Mouse (Mus musculus): Measurements from ENCODE around the gene Ttc39d.
A peak's percentile ranks its signal among the peaks of the same experiment; 100 is the strongest.
"Not testable (repeated sequence)": the region's sequence is repeated elsewhere in the genome, so short reads cannot be mapped to it uniquely, and the experiment has no call there.

Gene Ttc39d

GRCm38 (mm10) chr17:80193075-80193474 lies 14.2 kb upstream of the Ttc39d start:
- peak; percentile 78 for DNase-seq (ENCODE audit: low read depth)

- DNase-seq (ENCODE audit: low read depth) = no peak
Measured at GRCm38 (mm10) chr17:80199160-80199778, 8.0 kb upstream of the Ttc39d start.

- no peak for DNase-seq (ENCODE audit: low read depth)
Measured at GRCm38 (mm10) chr17:80205657-80206056, 1.6 kb upstream of the Ttc39d start.

DNA sequence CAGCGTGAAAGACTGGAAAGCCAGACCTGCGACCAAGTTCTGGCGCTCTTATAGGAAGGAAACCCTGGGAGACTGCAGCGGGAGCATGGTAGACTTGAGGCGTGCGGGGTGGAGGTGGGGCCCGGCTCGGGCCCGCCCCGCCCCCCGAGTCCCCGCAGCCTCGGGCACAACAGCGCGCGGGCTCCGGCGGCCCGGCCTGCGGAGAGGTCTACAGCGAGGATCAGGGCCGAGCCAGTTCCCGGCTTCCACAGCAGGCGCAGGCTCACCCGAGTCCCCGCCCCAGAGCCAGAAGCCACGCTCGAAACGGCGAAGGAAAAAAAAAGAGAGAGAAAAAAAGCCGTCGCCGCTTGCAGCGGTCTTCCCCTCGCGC lies 974 bp upstream of the Ttc39d start:
- DNase-seq (ENCODE audit: low read depth) = no peak

- DNase-seq (ENCODE audit: low read depth) = not testable (repeated sequence)
Measured at GRCm38 (mm10) chr17:80213998-80214397, 6.7 kb downstream of the Ttc39d start.

DNA sequence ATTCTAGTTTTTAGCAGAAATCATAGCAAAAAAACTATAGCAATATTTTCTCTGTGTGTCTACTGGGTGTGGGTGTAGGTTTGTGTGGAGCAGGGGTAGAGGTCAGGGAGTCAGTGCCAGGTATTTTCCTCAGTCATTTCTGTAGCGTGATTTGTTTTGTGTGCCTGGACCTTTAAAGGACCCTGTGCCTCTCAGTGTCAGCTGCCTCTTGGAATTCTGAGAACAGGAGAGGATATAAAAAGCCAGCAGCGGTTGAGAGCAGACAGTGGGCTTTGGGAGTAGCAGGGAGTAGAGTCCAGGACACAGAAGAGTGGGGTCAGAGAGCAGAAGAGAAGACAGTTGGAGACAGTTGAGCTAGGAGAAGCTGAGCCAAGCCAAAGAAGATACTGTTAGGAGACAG lies 12.9 kb downstream of the Ttc39d start:
- DNase-seq (ENCODE audit: low read depth) = no peak

- no peak for DNase-seq (ENCODE audit: low read depth)
Measured at GRCm38 (mm10) chr17:80221202-80221601, 13.9 kb downstream of the Ttc39d start.

DNA sequence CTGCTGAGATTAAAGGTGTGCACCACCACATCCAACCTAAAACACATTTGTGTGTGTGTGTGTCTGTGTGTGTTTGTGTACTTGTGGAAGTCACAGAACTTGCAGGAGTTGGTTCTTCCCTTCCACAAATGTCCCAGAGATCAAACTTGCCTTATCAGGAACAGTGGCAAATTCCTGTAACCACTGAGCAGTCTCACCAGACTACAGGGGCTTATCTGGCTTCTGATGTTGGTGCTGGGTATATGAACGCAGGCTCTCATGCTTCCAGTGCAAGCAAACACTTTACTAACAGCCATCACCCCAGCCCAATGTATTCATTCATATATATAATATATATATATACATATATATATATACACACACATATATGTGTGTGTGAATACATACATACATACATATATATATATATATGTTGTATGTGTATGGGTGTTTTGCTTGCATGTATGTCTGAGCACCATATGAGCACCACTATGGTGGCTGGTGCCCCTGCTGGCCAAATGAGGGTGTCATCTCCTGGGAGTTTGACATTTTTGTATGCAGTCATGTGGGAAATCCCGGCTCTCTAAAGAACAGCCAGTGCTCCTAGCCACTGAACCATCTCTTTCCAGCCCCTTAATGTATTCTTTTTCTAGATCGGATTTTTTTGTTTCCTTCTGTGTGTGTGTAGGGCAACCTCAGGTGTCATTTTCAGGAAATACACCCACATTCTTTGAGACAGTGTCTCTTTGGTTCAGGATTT lies 14.8 kb downstream of the Ttc39d start:
- DNase-seq (ENCODE audit: low read depth) = peak; percentile 20

DNA sequence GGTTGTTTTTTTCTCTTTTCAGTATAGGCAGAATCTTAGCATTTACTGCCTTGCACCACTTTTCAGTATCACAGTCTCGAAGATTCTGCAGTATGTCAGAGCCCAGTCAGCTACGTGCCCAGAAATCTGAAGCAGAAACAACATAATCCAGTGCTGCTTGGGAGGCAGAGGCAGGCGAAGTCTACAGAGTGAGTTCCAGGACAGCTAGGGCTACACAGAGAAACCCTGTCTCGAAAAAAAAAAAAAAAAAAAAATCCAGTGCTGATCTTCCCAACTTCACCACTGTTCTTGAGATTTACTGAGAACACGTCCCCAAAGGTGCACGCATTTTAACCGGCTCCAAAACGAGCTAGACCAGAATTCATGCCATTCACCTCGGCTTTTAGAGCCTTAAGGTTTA lies 16.6 kb downstream of the Ttc39d start:
- no peak for DNase-seq (ENCODE audit: low read depth)

GRCm38 (mm10) chr17:80224326-80225116 lies 17.3 kb downstream of the Ttc39d start, which contains the start of gene Gemin6:
Gene Gemin6, plus strand, starts transcription at chr17:80224441.
- peak; percentile 92 for DNase-seq (ENCODE audit: low read depth)

- DNase-seq (ENCODE audit: low read depth) = not testable (repeated sequence)
Measured at GRCm38 (mm10) chr17:80225142-80225541, 17.9 kb downstream of the Ttc39d start.

DNA sequence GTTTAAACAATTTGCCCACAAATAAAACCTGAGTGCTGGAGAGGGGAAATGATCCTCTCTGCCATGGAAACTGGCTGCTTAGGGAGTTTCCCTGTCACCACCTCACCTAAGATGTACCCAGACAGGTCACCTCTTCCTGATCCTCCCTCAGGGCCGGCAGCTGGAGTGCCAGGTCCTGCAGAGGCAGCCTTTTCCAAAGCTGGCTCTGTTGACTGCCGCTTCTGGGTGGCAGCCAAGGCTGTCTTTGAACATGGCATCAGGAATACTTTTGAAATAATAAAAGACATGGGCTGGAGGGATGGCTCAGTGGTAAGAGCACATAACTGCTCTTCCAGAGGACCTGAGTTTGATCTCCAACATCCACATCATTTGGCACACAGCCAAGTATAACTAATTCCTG lies 22.1 kb downstream of the Ttc39d start:
- DNase-seq (ENCODE audit: low read depth) = no peak

GRCm38 (mm10) chr17:80233844-80234243 lies 26.6 kb downstream of the Ttc39d start:
- DNase-seq (ENCODE audit: low read depth) = no peak

DNA sequence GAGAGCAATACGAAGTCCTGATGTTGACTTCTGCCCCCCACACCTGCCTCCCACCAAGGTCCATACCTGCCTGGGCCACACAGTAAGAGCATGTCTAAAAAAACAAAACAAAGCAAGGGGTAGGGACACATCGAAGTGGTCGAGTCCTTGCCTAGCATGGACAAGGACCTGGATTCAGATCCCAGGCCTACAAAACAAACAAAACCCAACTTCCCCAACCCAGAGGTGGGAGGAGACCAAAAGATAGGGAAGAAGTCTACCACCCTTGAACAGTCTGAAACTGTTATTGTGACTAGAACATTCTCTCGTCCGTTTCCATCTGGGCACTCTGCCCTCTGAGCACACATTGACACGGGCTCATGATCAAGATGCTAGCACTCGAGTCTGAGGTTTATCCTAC lies 27.1 kb downstream of the Ttc39d start:
- no peak for DNase-seq (ENCODE audit: low read depth)

DNA sequence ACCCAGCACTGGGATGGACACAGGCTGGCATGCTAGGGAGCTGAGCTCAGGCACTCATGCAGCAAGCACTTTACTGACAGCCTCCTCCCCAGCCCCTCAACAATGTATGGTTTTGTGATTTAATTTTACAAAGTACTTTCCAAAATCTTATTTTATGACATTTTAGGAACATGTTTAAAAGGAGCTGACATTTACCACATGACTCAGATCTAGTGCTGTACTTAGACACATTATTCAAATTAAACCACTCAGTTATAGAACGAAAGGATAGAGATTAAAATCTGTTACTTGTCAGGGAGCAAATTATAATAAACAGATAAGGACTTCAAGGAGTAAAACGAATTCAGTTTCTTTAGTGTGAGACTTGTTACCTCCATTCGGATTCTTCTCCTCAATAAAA lies 28.2 kb downstream of the Ttc39d start:
- DNase-seq (ENCODE audit: low read depth) = no peak

GRCm38 (mm10) chr17:80236805-80237204 lies 29.5 kb downstream of the Ttc39d start:
- DNase-seq (ENCODE audit: low read depth) = no peak

DNA sequence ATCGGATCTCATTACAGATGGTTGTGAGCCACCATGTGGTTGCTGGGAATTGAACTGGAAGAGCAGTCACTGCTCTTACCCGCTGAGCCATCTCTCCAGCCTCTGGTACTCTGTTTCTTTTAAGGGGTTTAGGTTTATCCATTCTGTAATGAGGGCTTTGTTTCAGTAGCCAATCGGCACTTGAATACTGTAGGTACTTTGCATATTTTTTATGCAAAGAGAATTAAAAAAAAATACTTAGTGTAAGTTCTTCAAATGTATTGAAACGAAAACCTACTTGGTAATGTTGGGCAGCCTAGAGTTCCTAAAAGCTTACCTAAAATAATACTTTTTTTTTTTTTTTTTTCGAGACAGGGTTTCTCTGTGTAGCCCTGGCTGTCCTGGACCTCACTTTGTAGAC lies 30.2 kb downstream of the Ttc39d start:
- DNase-seq (ENCODE audit: low read depth) = no peak

GRCm38 (mm10) chr17:80241594-80241993 lies 34.3 kb downstream of the Ttc39d start:
- no peak for DNase-seq (ENCODE audit: low read depth)

DNA sequence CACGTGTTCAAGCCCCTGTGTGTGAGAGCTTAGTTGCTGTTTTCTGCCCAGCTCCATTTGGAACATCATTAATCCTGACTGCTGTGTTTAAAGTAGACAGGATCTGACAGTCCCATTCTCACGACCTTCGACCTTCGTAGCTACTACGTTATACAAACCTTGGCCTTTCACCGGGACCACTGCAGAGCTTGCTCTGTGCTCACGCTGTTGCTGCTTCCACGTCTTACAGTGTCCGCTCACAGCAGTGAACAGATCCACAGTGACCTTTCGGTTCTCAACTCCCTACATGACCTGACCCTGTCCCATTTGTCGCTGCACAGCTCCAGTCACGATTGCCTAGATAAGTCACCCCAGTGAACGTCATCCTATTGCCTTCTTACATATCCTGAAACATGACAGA lies 35.9 kb downstream of the Ttc39d start:
- DNase-seq (ENCODE audit: low read depth) = no peak

GRCm38 (mm10) chr17:80252757-80253525 lies 45.7 kb downstream of the Ttc39d start:
- DNase-seq (ENCODE audit: low read depth) = no peak

- peak; percentile 5 for DNase-seq (ENCODE audit: low read depth)
Measured at GRCm38 (mm10) chr17:80254421-80254820, 47.2 kb downstream of the Ttc39d start.

DNA sequence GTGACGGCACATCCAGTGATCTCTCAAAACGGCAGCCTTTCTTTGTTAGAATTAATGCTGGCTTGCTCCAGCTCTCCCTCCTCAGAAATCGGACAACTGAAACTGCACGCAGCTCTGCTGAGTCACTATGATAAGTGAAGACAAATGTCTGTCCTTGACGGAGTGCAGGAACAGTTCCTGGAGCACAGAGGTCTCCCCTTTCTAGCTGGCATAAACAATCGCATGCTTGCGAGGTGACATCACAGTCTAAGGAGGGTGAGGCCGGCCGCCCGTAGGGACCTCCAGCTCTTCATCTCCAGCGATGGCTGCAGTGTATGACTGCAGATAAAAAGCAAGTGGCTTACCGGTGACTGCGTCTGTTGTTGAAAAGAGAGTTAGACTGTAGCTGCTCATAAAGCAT lies 47.9 kb downstream of the Ttc39d start:
- peak; percentile 88 for DNase-seq (ENCODE audit: low read depth)
